Mouse (Mus musculus): ENCODE results near the gene Myoz1. TPM values are rescaled to one million over a fixed set of nuclear protein-coding genes. Genes with fewer than 3 reads are reported as not detected.

Myoz1 gene
- total and polyA plus RNA-seq, 3 experiments, result 1.7 to 2.6 (median 2.4) TPM

- TF ChIP-seq TCF12 (IDR thresholded peaks at IDR 0.05; ENCODE audit: low read depth, low read length) (0 out of 2 replicates have a peak, but pooled peaks have one; percentile 27), UBTF (IDR thresholded peaks at IDR 0.05; ENCODE audit: low read depth, low read length) (peak; percentile 59; the same call in 1 of the 2 replicates), MXI1 (IDR thresholded peaks at IDR 0.05; ENCODE audit: low read depth, low read length) (peak; percentile 59), TBP (conservative IDR thresholded peaks at IDR 0.05; ENCODE audit: low read depth, low read length) (no peak), E2F4 (IDR thresholded peaks at IDR 0.05; ENCODE audit: insufficient replicate concordance, low read depth, low read length) (no peak), IRF4 (IDR thresholded peaks at IDR 0.05; ENCODE audit: low read depth, low read length) (peak; percentile 34; the same call in 1 of the 2 replicates), EP300 (IDR thresholded peaks at IDR 0.05; ENCODE audit: low read length) (no peak), SMC3 (IDR thresholded peaks at IDR 0.05; ENCODE audit: low read depth, low read length) (no peak), POLR2A (IDR thresholded peaks at IDR 0.05; ENCODE audit: low read depth, low read length) (peak; percentile 49; the same call in 1 of the 2 replicates), MYC (IDR thresholded peaks at IDR 0.05; ENCODE audit: low read depth, low read length) (peak; percentile 65; the same call in 1 of the 2 replicates)
Observed at GRCm38 (mm10) chr14:20694884-20695760, 38.8 kb upstream of the Myoz1 start, which contains the start of gene Fut11 (continued).

GRCm38 (mm10) chr14:20694185-20694883 lies 38.0 kb upstream of the Myoz1 start:
- peak overlapping the region; percentile 79; the same call in 1 of the 2 replicates for H3K9ac ChIP-seq (ENCODE audit: insufficient read depth, low read depth)
- dilution Hi-C loops (cut with MboI; ENCODE audit: extremely low pct_ligation_motif_present, extremely low pct_unique_long_range_greater_than_20kb, low sequenced_read_pairs), result no loop called here
- H3K4me1 ChIP-seq (ENCODE audit: control insufficient read depth in 1 of 2, insufficient read depth in 2 of 2), result peaks cover 18 to 51% of the 10 kb centered on the region in 2 experiments
- H3K27me3 ChIP-seq (replicated peaks), result no peaks in the 10 kb centered on the region
- peak overlapping the region; percentile 54 to 71 (median 65) for H3K4me3 ChIP-seq (replicated peaks in 1 of 3; ENCODE audit: low read depth in 2 of 3, low read length in 2 of 3, poor library complexity in 1 of 3)
- DNase-seq (ENCODE audit: extremely low read depth), result no peak
- H3K9me3 ChIP-seq (replicated peaks; ENCODE audit: low read length), result no peaks in the 10 kb centered on the region
- H3K27ac ChIP-seq (ENCODE audit: insufficient read depth, low read depth), result peak overlapping the region; percentile 87
- H3K36me3 ChIP-seq (replicated peaks in 1 of 2; ENCODE audit: control insufficient read depth in 1 of 2, insufficient read depth in 1 of 2, low read length in 1 of 2), result peaks cover 44 to 88% of the 10 kb centered on the region in 2 experiments
- in situ Hi-C loops (cut with MboI; ENCODE audit: low pct_ligation_motif_present, low pct_unique_long_range_greater_than_20kb, low sequenced_read_pairs), result no loop called here
- peaks cover 40% of the 10 kb centered on the region for H3K79me2 ChIP-seq (replicated peaks; ENCODE audit: control insufficient read depth, extremely low read depth, insufficient read depth, poor library complexity, severe bottlenecking)
- H3K4me2 ChIP-seq (ENCODE audit: insufficient read depth, low read depth, poor library complexity, severe bottlenecking), result peak overlapping the region; percentile 44
- TF ChIP-seq CHD1 (IDR thresholded peaks at IDR 0.05; ENCODE audit: low read depth, low read length) (no peak), IRF4 (IDR thresholded peaks at IDR 0.05; ENCODE audit: low read depth, low read length) (peak; percentile 74; the same call in 1 of the 2 replicates), USF1 (IDR thresholded peaks at IDR 0.05; ENCODE audit: low read depth, low read length) (no peak), MAX (IDR thresholded peaks at IDR 0.05; ENCODE audit: low read length) (no peak), SMC3 (IDR thresholded peaks at IDR 0.05; ENCODE audit: low read depth, low read length) (no peak), MYC (IDR thresholded peaks at IDR 0.05; ENCODE audit: low read depth, low read length) (no peak), SIN3A (IDR thresholded peaks at IDR 0.05; ENCODE audit: low read length) (no peak), GABPA (IDR thresholded peaks at IDR 0.05; ENCODE audit: insufficient replicate concordance, low read depth, low read length) (no peak), ZC3H11A (IDR thresholded peaks at IDR 0.05; ENCODE audit: low read depth, low read length) (no peak), CTCF (conservative IDR thresholded peaks at IDR 0.05 in 1 of 2, IDR thresholded peaks at IDR 0.05 in 1 of 2; ENCODE audit: low read depth in 2 of 2, low read length in 2 of 2) (no peak), TBP (conservative IDR thresholded peaks at IDR 0.05; ENCODE audit: low read depth, low read length) (no peak), E2F4 (IDR thresholded peaks at IDR 0.05; ENCODE audit: insufficient replicate concordance, low read depth, low read length) (no peak), ZMIZ1 (IDR thresholded peaks at IDR 0.05; ENCODE audit: low read depth, low read length) (peak; percentile 51; the same call in 1 of the 2 replicates), USF2 (conservative IDR thresholded peaks at IDR 0.05; ENCODE audit: low read depth, low read length) (no peak), JUN (IDR thresholded peaks at IDR 0.05; ENCODE audit: insufficient read depth, low read depth, low read length) (no peak), EP300 (IDR thresholded peaks at IDR 0.05; ENCODE audit: low read length) (no peak), HCFC1 (IDR thresholded peaks at IDR 0.05; ENCODE audit: low read depth, low read length) (no peak), CHD2 (IDR thresholded peaks at IDR 0.05; ENCODE audit: low read length) (no peak), RAD21 (IDR thresholded peaks at IDR 0.05; ENCODE audit: low read depth, low read length) (no peak), ZKSCAN1 (IDR thresholded peaks at IDR 0.05; ENCODE audit: borderline replicate concordance, low read depth, low read length) (no peak), BHLHE40 (IDR thresholded peaks at IDR 0.05; ENCODE audit: low read depth, low read length) (peak; percentile 53), POLR2AphosphoS2 (IDR thresholded peaks at IDR 0.05; ENCODE audit: low read depth, low read length) (no peak; the same call in 1 of the 2 replicates), NELFE (IDR thresholded peaks at IDR 0.05; ENCODE audit: low read depth, low read length) (no peak), JUND (conservative IDR thresholded peaks at IDR 0.05; ENCODE audit: low read depth, low read length) (no peak), ZNF384 (IDR thresholded peaks at IDR 0.05; ENCODE audit: low read depth, low read length) (no peak), UBTF (IDR thresholded peaks at IDR 0.05; ENCODE audit: low read depth, low read length) (no peak), MEF2A (IDR thresholded peaks at IDR 0.05; ENCODE audit: borderline replicate concordance, low read depth, low read length) (no peak), MXI1 (IDR thresholded peaks at IDR 0.05; ENCODE audit: low read depth, low read length) (no peak), TCF12 (IDR thresholded peaks at IDR 0.05; ENCODE audit: low read depth, low read length) (no peak), MAFK (IDR thresholded peaks at IDR 0.05; ENCODE audit: insufficient replicate concordance, low read length) (no peak), ETS1 (conservative IDR thresholded peaks at IDR 0.05; ENCODE audit: low read depth, low read length) (no peak)
